In genomic region chr11:49855144-49855543, GRCm38 (mm10) we compare ENCODE assay signal across 19 mouse cellular contexts. TPM values are rescaled to one million over a fixed set of nuclear protein-coding genes. Genes with fewer than 3 reads are reported as not detected.
DNase-seq lines count a peak whose midpoint lies in the region; ATAC-seq lines count a peak whose summit lies in the region.
"Had no signal": no experiment of that assay in that cellular context is flagged by ENCODE, and none has a peak within 500 bp of the region (broad histone marks: within the 10 kb centered on the region; RNA-seq: fewer than 3 reads in every experiment).

No protein-coding gene starts in this region.

- peaks cover 27% of the 10 kb centered on the region for H3K36me3 ChIP-seq in heart, embryonic 10.5 days
- peaks cover 27% of the 10 kb centered on the region; the same call in 1 of the 2 replicates for H3K36me3 ChIP-seq in midbrain, embryonic 14.5 days (ENCODE audit: control insufficient read depth, insufficient read depth, low read length)
- H3K36me3 ChIP-seq in liver, embryonic 12.5 days = peaks cover 42% of the 10 kb centered on the region

- no peaks in the 10 kb centered on the region for H3K27me3 ChIP-seq in heart, embryonic 10.5 days (ENCODE audit: insufficient read depth, poor library complexity, severe bottlenecking)
- no peaks in the 10 kb centered on the region for H3K27me3 ChIP-seq in midbrain, embryonic 14.5 days (ENCODE audit: control insufficient read depth, insufficient read depth, low read length)
- H3K27me3 ChIP-seq in liver, embryonic 12.5 days (replicated peaks) = no peaks in the 10 kb centered on the region
- H3K27me3 ChIP-seq: embryonic facial prominence, embryonic 15.5 days had no signal

- H3K27ac ChIP-seq in heart, embryonic 10.5 days = no peak overlapping the region
- H3K27ac ChIP-seq in midbrain, embryonic 14.5 days (replicated peaks; ENCODE audit: low read depth, low read length) = no peak overlapping the region
- no peak overlapping the region for H3K27ac ChIP-seq in liver, embryonic 12.5 days
- H3K27ac ChIP-seq: embryonic facial prominence, embryonic 15.5 days; hindbrain, embryonic 10.5 days had no signal

- H3K9me3 ChIP-seq in heart, embryonic 10.5 days = no peaks in the 10 kb centered on the region
- H3K9me3 ChIP-seq in midbrain, embryonic 14.5 days (ENCODE audit: control insufficient read depth, low read length) = no peaks in the 10 kb centered on the region
- H3K9me3 ChIP-seq in liver, embryonic 12.5 days (replicated peaks) = no peaks in the 10 kb centered on the region
- H3K9me3 ChIP-seq: embryonic facial prominence, embryonic 15.5 days; hindbrain, embryonic 10.5 days had no signal

- no peak overlapping the region for H3K4me3 ChIP-seq in heart, embryonic 10.5 days
- no peak overlapping the region for H3K4me3 ChIP-seq in midbrain, embryonic 14.5 days (replicated peaks; ENCODE audit: low read depth, low read length)
- no peak overlapping the region for H3K4me3 ChIP-seq in liver, embryonic 12.5 days
- H3K4me3 ChIP-seq: embryonic facial prominence, embryonic 15.5 days; hindbrain, embryonic 10.5 days had no signal

- peak; percentile 64 for DNase-seq in heart, embryonic 10.5 days (ENCODE audit: low spot score)
- no peak for DNase-seq in heart, adult 18-20 months
- DNase-seq in B cell, adult 2 months = peak; percentile 4 to 11
- DNase-seq in naive thymus-derived CD4-positive, alpha-beta T cell, adult 2 months (ENCODE audit: low read depth) = peak; percentile 69
- DNase-seq in embryo, embryonic 11 days = no peak
- no peak for DNase-seq in midbrain, embryonic 14.5 days
- DNase-seq: adrenal gland, postnatal 14 days; cerebellum, postnatal 10 days; forebrain, postnatal 0 days; kidney, adult 8-10 months; kidney, postnatal 14 days; liver; liver, postnatal 0 days; lung, postnatal 10 days; right cerebral cortex, postnatal 14 days had no signal

- ATAC-seq in granulocyte monocyte progenitor cell, adult 5-6 weeks (replicated peaks; ENCODE audit: poor library complexity, severe bottlenecking) = peak; percentile 44; the same call in 1 of the 2 replicates
- no peak for ATAC-seq in midbrain, embryonic 14.5 days (ENCODE audit: low FRiP score, low TSS enrichment)
- no peak for ATAC-seq in liver, embryonic 12.5 days
- ATAC-seq: forebrain, postnatal 0 days; liver, postnatal 0 days had no signal

- H3K4me2 ChIP-seq in midbrain, embryonic 14.5 days (ENCODE audit: low read length) = no peak overlapping the region
- no peak overlapping the region for H3K4me2 ChIP-seq in liver, embryonic 12.5 days
- H3K4me2 ChIP-seq: embryonic facial prominence, embryonic 15.5 days had no signal

- H3K4me1 ChIP-seq in heart, embryonic 10.5 days = no peaks in the 10 kb centered on the region
- H3K4me1 ChIP-seq in midbrain, embryonic 14.5 days (ENCODE audit: control insufficient read depth, insufficient read depth, low read length) = no peaks in the 10 kb centered on the region
- H3K4me1 ChIP-seq in liver, embryonic 12.5 days = peaks cover 36% of the 10 kb centered on the region
- H3K4me1 ChIP-seq: embryonic facial prominence, embryonic 15.5 days; hindbrain, embryonic 10.5 days had no signal

- 72% methylated on average over 5 of the region's 5 CpGs for WGBS in heart, embryonic 10.5 days
- WGBS in midbrain, embryonic 14.5 days = 78% methylated on average over 5 of the region's 5 CpGs
- 64% methylated on average over 5 of the region's 5 CpGs for WGBS in liver, embryonic 12.5 days (ENCODE audit: insufficient replicate concordance)

- H3K9ac ChIP-seq in midbrain, embryonic 14.5 days (replicated peaks; ENCODE audit: low read length) = no peak overlapping the region
- no peak overlapping the region for H3K9ac ChIP-seq in liver, embryonic 12.5 days
- H3K9ac ChIP-seq: embryonic facial prominence, embryonic 15.5 days; forebrain, postnatal 0 days; liver, postnatal 0 days had no signal

RNA-seq across cellular contexts. Expression of gene Mapk9, which starts 8.6 kb away (rescaled TPM):
- polyA plus RNA-seq in heart, embryonic 10.5 days (2016; fragmentation: Nextera tagmentation; extraction: Ambion mirVana) = 30.2 and 31.5 TPM in 2 replicates
- 10 to 100 TPM; 42.4 to 45.5 TPM for total RNA-seq in heart, adult 18-20 months (2021)
- 26.6 and 41.7 TPM in 2 replicates for total RNA-seq in granulocyte monocyte progenitor cell, adult 5-6 weeks (2014; fragmentation: Nextera tagmentation)
- total RNA-seq in granulocyte monocyte progenitor cell, adult 5-6 weeks (2017) = 32.9 and 41.9 TPM in 2 replicates
- polyA plus RNA-seq in midbrain, embryonic 14.5 days (2014; fragmentation: Nextera tagmentation; extraction: Ambion mirVana) = 58.7 and 72.4 TPM in 2 replicates
- 34.6 and 38.2 TPM in 2 replicates for polyA plus RNA-seq in liver, embryonic 12.5 days (2016; fragmentation: Nextera tagmentation; extraction: Ambion mirVana)

RNA-seq across cellular contexts. Expression of gene Rasgef1c, which starts 46.5 kb away (rescaled TPM):
- 0.17 and 0.20 TPM in 2 replicates for polyA plus RNA-seq in heart, embryonic 10.5 days (2016; fragmentation: Nextera tagmentation; extraction: Ambion mirVana)
- total RNA-seq in heart, adult 18-20 months (2021) = under 1 TPM; 0.40 to 0.54 TPM
- 0.37 TPM in 1 of 2 replicates, not detected in the other for total RNA-seq in granulocyte monocyte progenitor cell, adult 5-6 weeks (2014; fragmentation: Nextera tagmentation)
- not detected in 2 replicates for total RNA-seq in granulocyte monocyte progenitor cell, adult 5-6 weeks (2017)
- 24.9 and 36.2 TPM in 2 replicates for polyA plus RNA-seq in midbrain, embryonic 14.5 days (2014; fragmentation: Nextera tagmentation; extraction: Ambion mirVana)
- polyA plus RNA-seq in liver, embryonic 12.5 days (2016; fragmentation: Nextera tagmentation; extraction: Ambion mirVana) = not detected in 2 replicates
- polyA plus RNA-seq: liver, postnatal 0 days had no signal

Comparison
In these comparisons a context has a peak if more than half of its experiments do, and no peak if none do; other contexts are left out.
1. DNase-seq: peak in heart, embryonic 10.5 days (single experiment), B cell, adult 2 months (2 of 2) and naive thymus-derived CD4-positive, alpha-beta T cell, adult 2 months (single experiment); none in heart, adult 18-20 months (0 of 2), embryo, embryonic 11 days (single experiment) and midbrain, embryonic 14.5 days (single experiment).
2. RNA of gene Rasgef1c, which starts 46.5 kb away (polyA plus RNA-seq): 24.9 to 36.2 TPM in midbrain, embryonic 14.5 days; 0.17 to 0.20 TPM in heart, embryonic 10.5 days and not detected in liver, embryonic 12.5 days; every median in the first group is over 10 times any median in the second.